ENCODE assay signal across 13 mouse cellular contexts in the genomic region with DNA sequence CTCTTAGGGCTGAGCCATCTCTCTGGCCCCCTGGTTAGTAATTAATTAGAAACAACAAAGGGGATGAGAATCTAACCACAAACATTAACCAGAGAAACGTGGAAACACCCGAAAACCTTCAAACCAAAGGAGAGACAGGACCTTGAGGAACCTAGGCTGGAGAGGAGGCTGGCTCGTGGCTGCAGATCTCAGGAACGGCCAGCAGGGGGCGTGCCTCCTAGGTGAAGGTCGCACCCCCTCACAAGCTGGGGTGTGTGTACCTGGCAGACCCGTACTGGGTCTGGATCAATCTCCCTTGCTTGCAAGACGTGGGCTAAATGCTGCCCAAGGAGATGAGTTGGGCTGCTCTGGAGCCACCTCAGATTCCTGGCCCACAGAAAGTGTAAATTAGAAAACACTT. TPM values are rescaled to one million over a fixed set of nuclear protein-coding genes. Genes with fewer than 3 reads are reported as not detected.
DNase-seq lines count a peak whose midpoint lies in the region; ATAC-seq and TF ChIP-seq lines count a peak whose summit lies in the region.
"Had no signal": no experiment of that assay in that cellular context is flagged by ENCODE, and none has a peak within 500 bp of the region (broad histone marks: within the 10 kb centered on the region; RNA-seq: fewer than 3 reads in every experiment).

No protein-coding gene starts in this region.

- H3K4me3 ChIP-seq in hindbrain, postnatal 0 days (ENCODE audit: low read length): no peak overlapping the region
- no peak overlapping the region for H3K4me3 ChIP-seq in hindbrain, embryonic 12.5 days
- H3K4me3 ChIP-seq: heart, embryonic 13.5 days; neural tube, embryonic 13.5 days had no signal

- no peaks in the 10 kb centered on the region for H3K9me3 ChIP-seq in hindbrain, postnatal 0 days (ENCODE audit: low read length)
- H3K9me3 ChIP-seq in hindbrain, embryonic 12.5 days (replicated peaks): 0 out of 2 replicates have a peak, but pooled peaks cover 3% of the 10 kb centered on the region
- H3K9me3 ChIP-seq: neural tube, embryonic 13.5 days had no signal

- no peak overlapping the region for H3K9ac ChIP-seq in hindbrain, postnatal 0 days (replicated peaks; ENCODE audit: low read length)
- H3K9ac ChIP-seq in hindbrain, embryonic 12.5 days: no peak overlapping the region
- H3K9ac ChIP-seq: heart, embryonic 13.5 days; neural tube, embryonic 13.5 days had no signal

- DNase-seq in hindbrain, postnatal 0 days (ENCODE audit: low spot score): no peak
- peak; percentile 70 for DNase-seq in thymus, postnatal 4 days
- DNase-seq in thymus, postnatal 25 days: no peak
- DNase-seq in induced T-regulatory cell, adult 2 months (ENCODE audit: low read depth): peak; percentile 62
- no peak for DNase-seq in ovary, adult 18-20 months (ENCODE audit: low spot score)
- DNase-seq in left cerebral cortex, adult 9 months (ENCODE audit: low spot score in 2 of 2): no peak
- no peak for DNase-seq in urinary bladder, postnatal 10 days (ENCODE audit: low spot score)
- DNase-seq: cerebellum, postnatal 25 days; kidney, adult 8-10 months had no signal

- peak; percentile 60 for TF ChIP-seq CTCF in hindbrain, postnatal 0 days (IDR thresholded peaks at IDR 0.05; ENCODE audit: low read depth)

- WGBS in hindbrain, postnatal 0 days: 32% methylated on average over 8 of the region's 8 CpGs
- 30% methylated on average over 8 of the region's 8 CpGs for WGBS in hindbrain, embryonic 12.5 days

- no peak overlapping the region for H3K4me2 ChIP-seq in hindbrain, postnatal 0 days (ENCODE audit: low read depth, low read length)
- H3K4me2 ChIP-seq in hindbrain, embryonic 12.5 days (replicated peaks): no peak overlapping the region
- H3K4me2 ChIP-seq: heart, embryonic 13.5 days; neural tube, embryonic 13.5 days had no signal

- H3K27ac ChIP-seq in hindbrain, postnatal 0 days: no peak overlapping the region
- no peak overlapping the region for H3K27ac ChIP-seq in hindbrain, embryonic 12.5 days
- H3K27ac ChIP-seq: heart, embryonic 13.5 days; neural tube, embryonic 13.5 days had no signal

- H3K27me3 ChIP-seq in hindbrain, postnatal 0 days (ENCODE audit: insufficient read depth, low read length): no peaks in the 10 kb centered on the region
- no peaks in the 10 kb centered on the region for H3K27me3 ChIP-seq in hindbrain, embryonic 12.5 days
- H3K27me3 ChIP-seq: neural tube, embryonic 13.5 days had no signal

- ATAC-seq in hindbrain, postnatal 0 days: no peak
- no peak for ATAC-seq in hindbrain, embryonic 12.5 days (ENCODE audit: low FRiP score)
- ATAC-seq: activated CD4-positive, CD25-positive, alpha-beta regulatory T cell, adult 4 months had no signal

- H3K4me1 ChIP-seq in hindbrain, postnatal 0 days (ENCODE audit: insufficient read depth, low read length): no peaks in the 10 kb centered on the region
- H3K4me1 ChIP-seq in hindbrain, embryonic 12.5 days: no peaks in the 10 kb centered on the region
- H3K4me1 ChIP-seq: heart, embryonic 13.5 days; neural tube, embryonic 13.5 days had no signal

- no peaks in the 10 kb centered on the region for H3K36me3 ChIP-seq in hindbrain, postnatal 0 days (ENCODE audit: insufficient read depth, low read length)
- H3K36me3 ChIP-seq in hindbrain, embryonic 12.5 days: no peaks in the 10 kb centered on the region
- H3K36me3 ChIP-seq: heart, embryonic 13.5 days; neural tube, embryonic 13.5 days had no signal

RNA-seq across cellular contexts. Expression of a gene that starts 6.9 kb away (rescaled TPM):
- 6.8 and 9.7 TPM in 2 replicates for total RNA-seq in hindbrain, postnatal 0 days (2014; rRNA removed)
- 10.6 and 12.0 TPM in 2 replicates for polyA plus RNA-seq in hindbrain, postnatal 0 days (2015; fragmentation: Nextera tagmentation; extraction: Ambion mirVana)
- 4.3 and 4.5 TPM in 2 replicates for polyA plus RNA-seq in hindbrain, embryonic 12.5 days (2016; fragmentation: Nextera tagmentation; extraction: Ambion mirVana)

RNA-seq across cellular contexts. Expression of a gene that starts 19.3 kb away (rescaled TPM):
- 85.8 and 94.4 TPM in 2 replicates for total RNA-seq in hindbrain, postnatal 0 days (2014; rRNA removed)
- 106 and 111 TPM in 2 replicates for polyA plus RNA-seq in hindbrain, postnatal 0 days (2015; fragmentation: Nextera tagmentation; extraction: Ambion mirVana)
- 340 and 349 TPM in 2 replicates for polyA plus RNA-seq in hindbrain, embryonic 12.5 days (2016; fragmentation: Nextera tagmentation; extraction: Ambion mirVana)

Comparison
In these comparisons a context has a peak if more than half of its experiments do, and no peak if none do; other contexts are left out.
1. DNase-seq: peak in thymus, postnatal 4 days (single experiment) and induced T-regulatory cell, adult 2 months (single experiment); none in hindbrain, postnatal 0 days (single experiment), thymus, postnatal 25 days (single experiment), ovary, adult 18-20 months (single experiment), left cerebral cortex, adult 9 months (0 of 2) and urinary bladder, postnatal 10 days (single experiment).